Mouse (Mus musculus) bone marrow, adult 2 months (tissue): Measurements from ENCODE around the gene Atl3.

ENCODE experiments used
- CTCF ChIP-seq: fragments of 200-500 bp; IDR thresholded peaks from 2 replicates; pipeline ENCODE4 v1.5.1; 2011; ENCODE audit warnings: low read length, control low read depth; ENCODE audit not compliant: control insufficient read depth, insufficient read depth
- POLR2A ChIP-seq: fragments of 200-500 bp; IDR thresholded peaks from 2 replicates; pipeline ENCODE4 v1.6.1; 2011; ENCODE audit warnings: low read depth, mild to moderate bottlenecking, control low read depth, low read length, borderline replicate concordance; ENCODE audit not compliant: control insufficient read depth

DNA sequence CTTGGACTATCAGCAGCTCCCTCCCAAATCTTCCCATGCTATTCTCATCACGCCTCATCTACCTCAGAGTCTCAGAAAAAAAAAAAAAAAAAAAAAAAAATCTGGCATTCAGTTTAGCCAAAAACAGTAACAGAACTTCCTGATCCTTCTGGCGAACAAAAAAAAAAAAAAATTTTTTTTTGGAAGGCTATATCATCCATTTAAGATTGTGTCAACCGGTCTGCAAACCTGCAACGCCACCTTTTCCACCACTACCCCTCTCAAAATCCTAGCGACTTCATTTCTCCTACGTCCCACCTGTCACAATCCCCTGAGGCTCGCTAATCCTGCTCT lies 11.6 kb upstream of the Atl3 start:
- TF ChIP-seq CTCF (no peak), POLR2A (no peak)
